Mouse (Mus musculus): ENCODE measurements around the gene Fam213b. TPM values are rescaled to one million over a fixed set of nuclear protein-coding genes. Genes with fewer than 3 reads are reported as not detected.
A peak's percentile ranks its signal among the peaks of the same experiment; 100 is the strongest.

The Fam213b gene
- polyA plus RNA-seq, 1 experiment from 2014 or later = 66.9 TPM

DNA sequence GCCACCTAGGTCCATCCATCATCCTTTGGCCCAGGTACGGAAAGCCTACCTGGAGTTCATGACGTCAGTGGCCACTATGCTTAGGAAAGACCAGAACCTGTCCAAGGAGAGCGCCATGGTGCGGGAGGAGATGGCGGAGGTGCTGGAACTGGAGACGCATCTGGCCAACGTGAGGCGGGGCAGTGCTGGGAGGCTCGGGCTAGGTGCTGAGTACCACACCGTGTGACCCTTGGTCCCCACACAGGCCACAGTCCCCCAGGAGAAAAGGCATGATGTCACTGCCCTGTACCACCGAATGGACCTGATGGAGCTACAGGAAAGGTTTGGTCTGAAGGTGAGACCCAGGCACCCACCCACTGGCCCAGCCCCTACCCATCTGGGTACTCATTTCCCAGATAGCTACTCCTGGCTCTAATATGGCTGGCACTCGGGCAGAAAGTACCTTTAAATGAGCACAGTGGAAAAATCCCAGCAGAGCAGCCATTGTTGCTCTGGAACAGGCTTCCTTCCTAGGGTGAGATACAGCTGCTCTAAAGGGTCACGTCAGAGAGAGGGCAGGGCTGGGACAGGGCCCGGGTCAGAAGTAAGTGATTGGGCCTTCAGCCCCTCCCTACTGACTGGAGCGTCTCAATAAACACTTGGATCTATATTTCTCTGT lies 11.2 kb downstream of the Fam213b start:
- no peak overlapping the region for H3K4me3 ChIP-seq (ENCODE audit: low read depth, low read length)
- no peak overlapping the region for H3K4me2 ChIP-seq (replicated peaks; ENCODE audit: low read depth)
- TF ChIP-seq CTCF (IDR thresholded peaks at IDR 0.05; ENCODE audit: low read depth) = no peak
- ATAC-seq = no peak
- H3K9ac ChIP-seq (ENCODE audit: low read depth, low read length) = no peak overlapping the region
- 73% methylated on average over 15 of the region's 15 CpGs for WGBS
- H3K27me3 ChIP-seq (replicated peaks; ENCODE audit: control insufficient read depth, insufficient read depth, low read length) = no peaks in the 10 kb centered on the region
- H3K4me1 ChIP-seq (replicated peaks; ENCODE audit: control insufficient read depth, insufficient read depth, low read length) = no peaks in the 10 kb centered on the region
- no peaks in the 10 kb centered on the region for H3K9me3 ChIP-seq (ENCODE audit: control insufficient read depth)
- no peaks in the 10 kb centered on the region for H3K36me3 ChIP-seq (ENCODE audit: control insufficient read depth, insufficient read depth)
- H3K27ac ChIP-seq (ENCODE audit: low read depth, low read length) = no peak overlapping the region

- no peaks in the 10 kb centered on the region for H3K36me3 ChIP-seq (ENCODE audit: control insufficient read depth, insufficient read depth)
- no peak overlapping the region for H3K4me3 ChIP-seq (ENCODE audit: low read depth, low read length)
- TF ChIP-seq CTCF (IDR thresholded peaks at IDR 0.05; ENCODE audit: low read depth) = no peak
- H3K4me2 ChIP-seq (replicated peaks; ENCODE audit: low read depth) = no peak overlapping the region
- H3K4me1 ChIP-seq (replicated peaks; ENCODE audit: control insufficient read depth, insufficient read depth, low read length) = no peaks in the 10 kb centered on the region
- H3K27ac ChIP-seq (ENCODE audit: low read depth, low read length) = no peak overlapping the region
- ATAC-seq = no peak
- H3K27me3 ChIP-seq (replicated peaks; ENCODE audit: control insufficient read depth, insufficient read depth, low read length) = no peaks in the 10 kb centered on the region
- no peak overlapping the region for H3K9ac ChIP-seq (ENCODE audit: low read depth, low read length)
- H3K9me3 ChIP-seq (ENCODE audit: control insufficient read depth) = no peaks in the 10 kb centered on the region
- 67% methylated on average over 12 of the region's 13 CpGs for WGBS
Measured at GRCm38 (mm10) chr4:154886876-154887592, 11.9 kb downstream of the Fam213b start.

DNA sequence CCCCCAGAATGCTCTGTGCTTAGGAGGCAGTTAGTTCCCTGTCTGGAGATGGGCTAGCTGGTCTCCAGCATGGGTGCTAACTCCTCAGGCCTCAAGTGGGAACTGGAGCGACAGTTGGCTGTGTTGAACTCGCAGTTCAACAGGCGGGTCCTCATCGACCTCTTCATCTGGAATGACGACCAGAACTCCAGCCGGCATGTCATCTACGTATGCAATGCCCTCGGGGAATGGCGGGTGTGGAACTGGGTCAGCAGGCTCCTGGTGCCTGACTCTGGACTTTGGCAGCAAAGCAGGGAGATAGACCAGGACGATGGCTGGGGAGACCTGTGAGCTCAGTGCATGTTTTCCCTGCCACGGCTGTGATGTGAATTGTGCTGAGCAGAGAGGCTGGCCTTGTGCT lies 13.5 kb downstream of the Fam213b start:
- Histone ChIP-seq H3K9ac (ENCODE audit: low read depth, low read length) (no peak overlapping the region), H3K4me3 (ENCODE audit: low read depth, low read length) (no peak overlapping the region), H3K27me3 (replicated peaks; ENCODE audit: control insufficient read depth, insufficient read depth, low read length) (no peaks in the 10 kb centered on the region), H3K36me3 (ENCODE audit: control insufficient read depth, insufficient read depth) (no peaks in the 10 kb centered on the region), H3K4me1 (replicated peaks; ENCODE audit: control insufficient read depth, insufficient read depth, low read length) (no peaks in the 10 kb centered on the region), H3K4me2 (replicated peaks; ENCODE audit: low read depth) (no peak overlapping the region), H3K27ac (ENCODE audit: low read depth, low read length) (no peak overlapping the region), H3K9me3 (ENCODE audit: control insufficient read depth) (no peaks in the 10 kb centered on the region)
- no peak for ATAC-seq
- TF ChIP-seq CTCF (IDR thresholded peaks at IDR 0.05; ENCODE audit: low read depth) = no peak
- 61% methylated on average over 11 of the region's 11 CpGs for WGBS

- no peaks in the 10 kb centered on the region for H3K4me1 ChIP-seq (replicated peaks; ENCODE audit: control insufficient read depth, insufficient read depth, low read length)
- no peak overlapping the region for H3K4me3 ChIP-seq (ENCODE audit: low read depth, low read length)
- H3K9ac ChIP-seq (ENCODE audit: low read depth, low read length) = no peak overlapping the region
- TF ChIP-seq CTCF (IDR thresholded peaks at IDR 0.05; ENCODE audit: low read depth) = no peak
- no peaks in the 10 kb centered on the region for H3K36me3 ChIP-seq (ENCODE audit: control insufficient read depth, insufficient read depth)
- WGBS = 17% methylated on average over 14 of the region's 14 CpGs
- no peak overlapping the region for H3K4me2 ChIP-seq (replicated peaks; ENCODE audit: low read depth)
- H3K27ac ChIP-seq (ENCODE audit: low read depth, low read length) = no peak overlapping the region
- ATAC-seq = no peak
- H3K9me3 ChIP-seq (ENCODE audit: control insufficient read depth) = no peaks in the 10 kb centered on the region
- no peaks in the 10 kb centered on the region for H3K27me3 ChIP-seq (replicated peaks; ENCODE audit: control insufficient read depth, insufficient read depth, low read length)
Measured at GRCm38 (mm10) chr4:154882014-154882659, 16.8 kb downstream of the Fam213b start.

DNA sequence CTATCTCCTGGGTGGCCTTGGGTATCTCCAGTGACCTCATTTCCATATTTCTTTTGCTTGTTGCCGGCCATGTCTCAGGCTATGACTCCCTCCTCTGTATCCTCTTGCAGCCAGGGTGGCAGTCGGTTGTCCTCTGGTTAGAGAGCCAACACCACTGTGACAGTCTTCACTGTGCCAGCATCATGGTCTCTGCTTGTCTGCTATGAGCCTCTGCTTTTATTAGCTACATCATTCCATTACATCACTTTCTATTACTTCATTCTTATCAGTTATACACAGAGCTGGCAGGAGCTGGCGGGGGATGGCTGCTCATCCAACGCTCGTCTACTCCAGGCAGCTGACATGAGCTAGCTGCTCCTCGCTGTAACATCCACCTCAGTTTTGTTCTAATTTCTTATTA lies 18.2 kb downstream of the Fam213b start:
- no peaks in the 10 kb centered on the region for H3K4me1 ChIP-seq (replicated peaks; ENCODE audit: control insufficient read depth, insufficient read depth, low read length)
- no peak for ATAC-seq
- no peaks in the 10 kb centered on the region for H3K36me3 ChIP-seq (ENCODE audit: control insufficient read depth, insufficient read depth)
- H3K27ac ChIP-seq (ENCODE audit: low read depth, low read length) = no peak overlapping the region
- H3K9me3 ChIP-seq (ENCODE audit: control insufficient read depth) = no peaks in the 10 kb centered on the region
- H3K4me2 ChIP-seq (replicated peaks; ENCODE audit: low read depth) = no peak overlapping the region
- no peak for TF ChIP-seq CTCF (IDR thresholded peaks at IDR 0.05; ENCODE audit: low read depth)
- no peak overlapping the region for H3K4me3 ChIP-seq (ENCODE audit: low read depth, low read length)
- WGBS = 51% methylated on average over 6 of the region's 6 CpGs
- no peak overlapping the region for H3K9ac ChIP-seq (ENCODE audit: low read depth, low read length)
- no peaks in the 10 kb centered on the region for H3K27me3 ChIP-seq (replicated peaks; ENCODE audit: control insufficient read depth, insufficient read depth, low read length)

DNA sequence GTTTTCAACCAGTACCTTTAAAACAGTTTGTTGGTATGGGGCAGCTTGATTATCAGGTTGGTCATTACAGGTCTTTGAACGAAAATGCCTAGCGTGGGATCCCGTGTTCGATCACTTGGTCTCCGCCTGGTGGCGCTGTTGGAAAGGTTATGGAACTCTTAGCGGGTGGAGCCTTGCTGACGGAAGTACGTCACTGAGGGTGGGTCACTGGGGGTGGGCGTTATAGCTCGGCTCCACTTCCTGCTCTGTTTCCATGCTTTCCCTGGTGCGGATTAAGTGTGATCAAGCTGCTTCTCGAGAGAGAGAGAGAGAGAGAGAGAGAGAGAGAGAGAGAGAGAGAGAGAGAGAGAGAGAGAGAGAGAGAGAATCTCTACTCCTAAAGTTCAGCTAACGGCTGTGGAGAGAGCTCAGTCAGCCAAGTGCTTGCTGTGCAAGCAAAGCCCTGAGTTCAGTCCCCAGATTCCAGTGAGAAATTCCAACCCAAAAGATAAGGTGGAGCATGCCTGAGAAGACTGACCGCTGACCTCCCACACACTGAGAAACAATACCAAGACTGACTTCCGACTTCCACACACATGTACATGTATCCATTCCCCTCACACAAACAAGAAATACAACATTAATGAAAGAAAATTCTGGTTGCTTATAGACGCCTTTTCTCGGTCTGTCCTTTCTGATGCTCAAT lies 20.9 kb downstream of the Fam213b start:
- TF ChIP-seq CTCF (IDR thresholded peaks at IDR 0.05; ENCODE audit: low read depth) = peak; percentile 93
- H3K9me3 ChIP-seq (ENCODE audit: control insufficient read depth) = no peaks in the 10 kb centered on the region
- H3K4me2 ChIP-seq (replicated peaks; ENCODE audit: low read depth) = peak overlapping the region; percentile 62
- H3K27ac ChIP-seq (ENCODE audit: low read depth, low read length) = peak overlapping the region; percentile 46
- peak overlapping the region; percentile 32 for H3K4me3 ChIP-seq (ENCODE audit: low read depth, low read length)
- no peaks in the 10 kb centered on the region for H3K36me3 ChIP-seq (ENCODE audit: control insufficient read depth, insufficient read depth)
- H3K4me1 ChIP-seq (replicated peaks; ENCODE audit: control insufficient read depth, insufficient read depth, low read length) = no peaks in the 10 kb centered on the region
- 7% methylated on average over 18 of the region's 18 CpGs for WGBS
- H3K9ac ChIP-seq (ENCODE audit: low read depth, low read length) = peak overlapping the region; percentile 31; the same call in 1 of the 2 replicates
- peak; percentile 91 for ATAC-seq
- H3K27me3 ChIP-seq (replicated peaks; ENCODE audit: control insufficient read depth, insufficient read depth, low read length) = no peaks in the 10 kb centered on the region

Data from intestine, postnatal 0 days (tissue).